Mouse (Mus musculus) heart, embryonic 12.5 days (tissue): Measurements from ENCODE around the gene Gm20388. TPM values are rescaled to one million over a fixed set of nuclear protein-coding genes. Genes with fewer than 3 reads are reported as not detected.

ENCODE experiments used
- ATAC-seq: fragments of 200-750 bp; cut with Nextera tagmentation; 2 replicates; pipeline ENCODE4 v1.8.0; 2017; ENCODE audit warnings: moderate TSS enrichment, moderate library complexity; ENCODE audit not compliant: insufficient number of reproducible peaks, low FRiP score
- H3K27ac ChIP-seq: fragments of 300-500 bp; sonication (generic); 2 replicates; pipeline ENCODE4 v1.5.1; 2016; ENCODE audit warnings: mild to moderate bottlenecking, moderate library complexity; ENCODE audit not compliant: poor library complexity, severe bottlenecking
- H3K27me3 ChIP-seq: fragments of 300-500 bp; sonication (generic); replicated peaks from 2 replicates; pipeline ENCODE4 v1.6.1; 2016; ENCODE audit warnings: mild to moderate bottlenecking, moderate library complexity
- H3K36me3 ChIP-seq: fragments of 300-500 bp; sonication (generic); 2 replicates; pipeline ENCODE4 v1.6.1; 2016; ENCODE audit warnings: mild to moderate bottlenecking, moderate library complexity
- H3K4me1 ChIP-seq: fragments of 300-500 bp; sonication (generic); replicated peaks from 2 replicates; pipeline ENCODE4 v1.6.1; 2016; ENCODE audit warnings: mild to moderate bottlenecking
- H3K4me2 ChIP-seq: fragments of 300-500 bp; sonication (generic); 2 replicates; pipeline ENCODE4 v1.6.1; 2016; ENCODE audit warnings: mild to moderate bottlenecking, moderate library complexity
- H3K4me3 ChIP-seq: fragments of 300-500 bp; sonication (generic); 2 replicates; pipeline ENCODE4 v1.5.1; 2016; ENCODE audit warnings: mild to moderate bottlenecking
- H3K9ac ChIP-seq: fragments of 300-500 bp; sonication (generic); 2 replicates; pipeline ENCODE4 v1.6.1; 2016; ENCODE audit warnings: mild to moderate bottlenecking, moderate library complexity
- H3K9me3 ChIP-seq: fragments of 300-500 bp; sonication (generic); replicated peaks from 2 replicates; pipeline ENCODE4 v1.6.1; 2016; ENCODE audit warnings: mild to moderate bottlenecking, moderate library complexity
- WGBS: fragments of 180-500 bp; shearing (Covaris S2); methylation state at CpG from one replicate; pipeline ENCODE4 v1.1.7; 2016; 5-methylcytosine and 5-hydroxymethylcytosine counted together
- polyA plus RNA-seq: library from polyadenylated mRNA; unstranded; fragments of >200 nt; fragmentation: Nextera tagmentation; extraction: Ambion mirVana; gene quantifications from 2 replicates; pipeline ENCODE4 v1.2.1, GENCODE M21; 2016

Gm20388 gene
- polyA plus RNA-seq, 1 experiment from 2014 or later, result not detected

GRCm38 (mm10) chr8:121451404-121452076 lies 1540.9 kb downstream of the Gm20388 start:
- peaks cover 19% of the 10 kb centered on the region for H3K4me1 ChIP-seq
- no peak overlapping the region for H3K9ac ChIP-seq
- H3K4me2 ChIP-seq, result no peak overlapping the region
- 60% methylated on average over 16 of the region's 16 CpGs for WGBS
- H3K27ac ChIP-seq, result peak overlapping the region; percentile 12; the same call in 1 of the 2 replicates
- H3K9me3 ChIP-seq, result no peaks in the 10 kb centered on the region
- H3K4me3 ChIP-seq, result no peak overlapping the region
- H3K36me3 ChIP-seq, result no peaks in the 10 kb centered on the region
- H3K27me3 ChIP-seq, result no peaks in the 10 kb centered on the region
- peak; percentile 75 for ATAC-seq

- Histone ChIP-seq H3K27me3 (no peaks in the 10 kb centered on the region), H3K9me3 (no peaks in the 10 kb centered on the region), H3K4me1 (peaks cover 13% of the 10 kb centered on the region), H3K4me3 (no peak overlapping the region), H3K9ac (no peak overlapping the region), H3K36me3 (no peaks in the 10 kb centered on the region), H3K27ac (no peak overlapping the region), H3K4me2 (no peak overlapping the region)
- WGBS, result 83% methylated on average over 17 of the region's 17 CpGs
- ATAC-seq, result no peak
Measured at GRCm38 (mm10) chr8:121454737-121455136, 1544.1 kb downstream of the Gm20388 start.

GRCm38 (mm10) chr8:121461192-121461591 lies 1550.6 kb downstream of the Gm20388 start:
- 32% methylated on average over 3 of the region's 3 CpGs for WGBS
- H3K36me3 ChIP-seq, result no peaks in the 10 kb centered on the region

GRCm38 (mm10) chr8:121462092-121462491 lies 1551.5 kb downstream of the Gm20388 start:
- ATAC-seq, result no peak

More at GRCm38 (mm10) chr8:121461192-121461591, 1550.6 kb downstream of the Gm20388 start:
- H3K27me3 ChIP-seq, result no peaks in the 10 kb centered on the region
- H3K9ac ChIP-seq, result no peak overlapping the region
- H3K27ac ChIP-seq, result no peak overlapping the region
- no peak for ATAC-seq
- no peak overlapping the region for H3K4me2 ChIP-seq
- H3K4me1 ChIP-seq, result peaks cover 8% of the 10 kb centered on the region; the same call in 1 of the 2 replicates
- H3K9me3 ChIP-seq, result no peaks in the 10 kb centered on the region
- H3K4me3 ChIP-seq, result no peak overlapping the region

GRCm38 (mm10) chr8:121468083-121469071 lies 1557.7 kb downstream of the Gm20388 start:
- H3K9me3 ChIP-seq, result no peaks in the 10 kb centered on the region
- no peak for ATAC-seq
- peaks cover 12% of the 10 kb centered on the region; the same call in 1 of the 2 replicates for H3K4me1 ChIP-seq
- H3K9ac ChIP-seq, result no peak overlapping the region
- no peak overlapping the region for H3K4me3 ChIP-seq
- H3K36me3 ChIP-seq, result no peaks in the 10 kb centered on the region
- 69% methylated on average over 49 of the region's 49 CpGs for WGBS
- no peak overlapping the region for H3K27ac ChIP-seq
- H3K27me3 ChIP-seq, result no peaks in the 10 kb centered on the region
- H3K4me2 ChIP-seq, result no peak overlapping the region

More at GRCm38 (mm10) chr8:121462092-121462491, 1551.5 kb downstream of the Gm20388 start:
- Histone ChIP-seq H3K4me1 (peaks cover 8% of the 10 kb centered on the region; the same call in 1 of the 2 replicates), H3K4me3 (no peak overlapping the region), H3K36me3 (no peaks in the 10 kb centered on the region), H3K9ac (no peak overlapping the region), H3K27ac (no peak overlapping the region), H3K9me3 (no peaks in the 10 kb centered on the region), H3K4me2 (no peak overlapping the region), H3K27me3 (no peaks in the 10 kb centered on the region)
- 57% methylated on average over 3 of the region's 3 CpGs for WGBS

- Histone ChIP-seq H3K9me3 (no peaks in the 10 kb centered on the region), H3K36me3 (no peaks in the 10 kb centered on the region), H3K9ac (no peak overlapping the region), H3K4me3 (peak overlapping the region; percentile 35), H3K27ac (no peak overlapping the region), H3K4me2 (peak overlapping the region; percentile 73), H3K4me1 (peaks cover 11% of the 10 kb centered on the region), H3K27me3 (0 out of 2 replicates have a peak, but pooled peaks cover 11% of the 10 kb centered on the region)
- no peak for ATAC-seq
- WGBS, result 12% methylated on average over 25 of the region's 25 CpGs
Measured at GRCm38 (mm10) chr8:121474161-121474897, 1563.7 kb downstream of the Gm20388 start.

- Histone ChIP-seq H3K36me3 (no peaks in the 10 kb centered on the region), H3K9ac (no peak overlapping the region), H3K27ac (no peak overlapping the region), H3K27me3 (0 out of 2 replicates have a peak, but pooled peaks cover 11% of the 10 kb centered on the region), H3K4me1 (peaks cover 11% of the 10 kb centered on the region), H3K4me2 (peak overlapping the region; percentile 73), H3K4me3 (peak overlapping the region; percentile 35), H3K9me3 (no peaks in the 10 kb centered on the region)
- 4% methylated on average over 18 of the region's 18 CpGs for WGBS
- no peak for ATAC-seq
Measured at GRCm38 (mm10) chr8:121474898-121475284, 1564.2 kb downstream of the Gm20388 start.

GRCm38 (mm10) chr8:121477851-121478547 lies 1567.4 kb downstream of the Gm20388 start:
- Histone ChIP-seq H3K9me3 (no peaks in the 10 kb centered on the region), H3K4me2 (no peak overlapping the region), H3K9ac (peak overlapping the region; percentile 1; the same call in 1 of the 2 replicates), H3K27me3 (peaks cover 15% of the 10 kb centered on the region; the same call in 1 of the 2 replicates), H3K36me3 (no peaks in the 10 kb centered on the region), H3K4me1 (peaks cover 13% of the 10 kb centered on the region), H3K27ac (no peak overlapping the region), H3K4me3 (no peak overlapping the region)
- 60% methylated on average over 20 of the region's 20 CpGs for WGBS
- ATAC-seq, result no peak

GRCm38 (mm10) chr8:121479144-121479543 lies 1568.5 kb downstream of the Gm20388 start:
- Histone ChIP-seq H3K9ac (no peak overlapping the region), H3K27ac (no peak overlapping the region), H3K4me2 (no peak overlapping the region), H3K4me1 (peaks cover 12% of the 10 kb centered on the region), H3K27me3 (peaks cover 15% of the 10 kb centered on the region; the same call in 1 of the 2 replicates), H3K9me3 (no peaks in the 10 kb centered on the region), H3K4me3 (no peak overlapping the region), H3K36me3 (no peaks in the 10 kb centered on the region)
- 74% methylated on average over 8 of the region's 8 CpGs for WGBS
- no peak for ATAC-seq

- Histone ChIP-seq H3K4me3 (no peak overlapping the region), H3K27me3 (peaks cover 11% of the 10 kb centered on the region; the same call in 1 of the 2 replicates), H3K9ac (no peak overlapping the region), H3K36me3 (no peaks in the 10 kb centered on the region), H3K4me1 (peaks cover 8% of the 10 kb centered on the region; the same call in 1 of the 2 replicates), H3K9me3 (no peaks in the 10 kb centered on the region), H3K4me2 (no peak overlapping the region), H3K27ac (no peak overlapping the region)
- no peak for ATAC-seq
- 77% methylated on average over 26 of the region's 26 CpGs for WGBS
Measured at GRCm38 (mm10) chr8:121480411-121481031, 1569.9 kb downstream of the Gm20388 start.
